Mouse (Mus musculus): ENCODE measurements at regions not wholly inside any gene's neighbourhood (a gene's known extent, or its start where the extent isn't known, plus 50 kb on each side); places are given as distances from the start of the nearest gene placed in this dataset.

- peak in 1 of 2 experiments; percentile 79 for DNase-seq (ENCODE audit: low spot score in 2 of 2)
Measured at GRCm38 (mm10) chr14:76791811-76792571, 235.3 kb upstream of the Serp2 start.

- no peak for DNase-seq (ENCODE audit: low spot score in 2 of 2)
Measured at GRCm38 (mm10) chr14:76789376-76789775, 232.7 kb upstream of the Serp2 start.

- DNase-seq (ENCODE audit: low spot score in 2 of 2) = no peak
Measured at GRCm38 (mm10) chr14:76787601-76788000, 230.9 kb upstream of the Serp2 start.

- DNase-seq (ENCODE audit: low spot score in 2 of 2) = no peak
Measured at GRCm38 (mm10) chr14:76786214-76786613, 229.5 kb upstream of the Serp2 start.

- DNase-seq (ENCODE audit: low spot score in 2 of 2) = no peak
Measured at GRCm38 (mm10) chr14:76781524-76781880, 224.8 kb upstream of the Serp2 start.

- DNase-seq (ENCODE audit: low spot score in 2 of 2) = no peak
Measured at GRCm38 (mm10) chr14:76780572-76781523, 224.2 kb upstream of the Serp2 start.

GRCm38 (mm10) chr14:76778541-76779399, 222.1 kb upstream of the Serp2 start:
- peak in 1 of 2 experiments; percentile 86 for DNase-seq (ENCODE audit: low spot score in 2 of 2)

- DNase-seq (ENCODE audit: low spot score in 2 of 2) = no peak
Measured at GRCm38 (mm10) chr14:76775387-76775924, 218.8 kb upstream of the Serp2 start.

- no peak for DNase-seq (ENCODE audit: low spot score in 2 of 2)
Measured at GRCm38 (mm10) chr14:76772781-76773438, 216.2 kb upstream of the Serp2 start.

GRCm38 (mm10) chr14:76770106-76770505, 213.4 kb upstream of the Serp2 start:
- no peak for DNase-seq (ENCODE audit: low spot score in 2 of 2)

- no peak for DNase-seq (ENCODE audit: low spot score in 2 of 2)
Measured at GRCm38 (mm10) chr14:76767301-76767700, 210.6 kb upstream of the Serp2 start.

GRCm38 (mm10) chr14:76766186-76766713, 209.6 kb upstream of the Serp2 start:
- DNase-seq (ENCODE audit: low spot score in 2 of 2) = no peak

GRCm38 (mm10) chr14:76765094-76765504, 208.4 kb upstream of the Serp2 start:
- DNase-seq (ENCODE audit: low spot score in 2 of 2) = peak in 1 of 2 experiments; percentile 66

- peak in 1 of 2 experiments; percentile 89 for DNase-seq (ENCODE audit: low spot score in 2 of 2)
Measured at GRCm38 (mm10) chr14:76764390-76764796, 207.7 kb upstream of the Serp2 start.

- no peak for DNase-seq (ENCODE audit: low spot score in 2 of 2)
Measured at GRCm38 (mm10) chr14:76763539-76763938, 206.8 kb upstream of the Serp2 start.

- no peak for DNase-seq (ENCODE audit: low spot score in 2 of 2)
Measured at GRCm38 (mm10) chr14:76762777-76763176, 206.1 kb upstream of the Serp2 start.

- no peak for DNase-seq (ENCODE audit: low spot score in 2 of 2)
Measured at GRCm38 (mm10) chr14:76761691-76762090, 205.0 kb upstream of the Serp2 start.

GRCm38 (mm10) chr14:76761274-76761673, 204.6 kb upstream of the Serp2 start:
- no peak for DNase-seq (ENCODE audit: low spot score in 2 of 2)

- DNase-seq (ENCODE audit: low spot score in 2 of 2) = peak; percentile 60 to 95
Measured at GRCm38 (mm10) chr14:76760509-76761023, 203.9 kb upstream of the Serp2 start.

GRCm38 (mm10) chr14:76759377-76759776, 202.7 kb upstream of the Serp2 start:
- DNase-seq (ENCODE audit: low spot score in 2 of 2) = no peak
